Mouse (Mus musculus): ENCODE data around the gene Gm12216. TPM values are rescaled to one million over a fixed set of nuclear protein-coding genes. Genes with fewer than 3 reads are reported as not detected.

The Gm12216 gene
- polyA plus RNA-seq, 1 experiment, result 1.2 TPM

DNA sequence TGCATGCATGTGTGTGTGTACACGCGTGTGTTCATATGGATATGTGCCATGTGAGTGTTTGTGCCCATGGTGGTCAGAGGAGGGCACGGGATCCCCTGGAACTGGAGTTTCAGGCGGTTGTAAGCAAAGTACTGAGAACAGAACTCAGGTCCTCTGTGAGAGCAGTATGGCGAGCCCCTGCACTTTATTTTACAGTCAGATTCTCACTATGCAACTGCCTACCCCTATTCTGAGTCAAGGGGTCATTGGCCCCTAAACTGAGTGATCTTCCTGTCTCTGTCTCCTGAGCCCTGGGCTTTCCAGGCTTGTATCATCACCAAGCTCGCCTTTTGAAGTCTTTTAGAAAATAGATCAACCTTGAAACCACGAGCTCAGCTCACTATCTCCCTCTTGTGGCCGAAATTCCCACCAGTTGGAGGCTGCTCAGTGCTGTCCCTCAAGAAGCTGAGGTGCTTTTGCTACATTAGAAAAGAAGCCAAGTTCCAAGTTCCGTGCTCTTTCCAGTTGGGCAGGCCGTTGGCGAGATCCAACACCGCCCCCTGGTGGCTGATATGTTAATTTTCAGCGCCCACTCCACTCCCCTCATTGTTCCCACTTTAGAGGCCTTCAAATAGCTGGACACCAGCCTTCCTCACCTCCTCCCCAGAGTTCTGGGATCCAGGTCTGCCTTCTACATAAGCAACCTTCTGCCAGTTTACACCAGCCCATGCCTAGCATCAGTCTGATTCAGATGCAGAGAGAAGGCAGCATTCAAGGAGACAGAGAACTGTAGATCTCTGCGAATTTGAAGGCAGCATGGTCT, 122.1 kb downstream of the Gm12216 start:
- Histone ChIP-seq H3K4me1 (ENCODE audit: control insufficient read depth, insufficient read depth, low read length) (no peaks in the 10 kb centered on the region), H3K4me3 (replicated peaks; ENCODE audit: insufficient read depth, low read depth, low read length) (no peak overlapping the region), H3K27me3 (ENCODE audit: control insufficient read depth, insufficient read depth, low read length) (no peaks in the 10 kb centered on the region), H3K27ac (ENCODE audit: insufficient read depth, low read length) (no peak overlapping the region)
- WGBS, result 50% methylated on average over 14 of the region's 14 CpGs
- no peak for TF ChIP-seq POLR2A (IDR thresholded peaks at IDR 0.05; ENCODE audit: borderline replicate concordance, insufficient read depth, low read length)
- TF ChIP-seq CTCF (IDR thresholded peaks at IDR 0.05; ENCODE audit: borderline replicate concordance, insufficient read depth, low read depth, low read length), result peak; percentile 50
- peak; percentile 33 to 45 for DNase-seq

DNA sequence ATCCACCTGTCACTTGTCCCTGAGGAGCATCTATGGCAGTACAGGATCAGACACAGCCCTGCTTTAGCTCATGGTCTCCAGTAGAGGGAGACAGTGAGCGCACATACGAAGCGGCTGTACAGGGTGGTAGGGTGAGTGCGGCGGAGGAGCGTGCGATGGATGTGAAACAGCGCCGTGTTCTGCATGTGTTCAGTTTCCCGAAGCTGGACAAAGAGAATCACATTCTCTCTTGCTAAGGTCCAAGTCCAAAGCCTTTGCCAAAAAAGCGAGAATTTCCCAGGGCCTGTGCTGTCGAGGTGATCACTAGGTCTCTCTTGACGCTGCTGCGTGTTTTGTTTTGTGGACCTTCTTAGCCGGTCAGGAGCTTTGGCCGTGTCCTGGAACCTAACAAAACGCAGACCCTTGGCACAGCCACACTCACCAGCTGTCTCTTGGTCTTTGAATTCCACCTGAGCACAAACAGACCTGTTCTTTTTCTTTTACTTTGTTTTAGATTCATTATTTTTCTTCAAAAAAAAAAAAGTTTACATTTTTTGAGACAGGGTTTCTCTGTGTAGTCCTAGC, 123.3 kb downstream of the Gm12216 start:
- peak; percentile 69 to 73 for DNase-seq
- H3K4me3 ChIP-seq (replicated peaks; ENCODE audit: insufficient read depth, low read depth, low read length), result peak overlapping the region; percentile 30
- TF ChIP-seq POLR2A (IDR thresholded peaks at IDR 0.05; ENCODE audit: borderline replicate concordance, insufficient read depth, low read length), result no peak
- peak; percentile 94 for TF ChIP-seq CTCF (IDR thresholded peaks at IDR 0.05; ENCODE audit: borderline replicate concordance, insufficient read depth, low read depth, low read length)
- H3K27me3 ChIP-seq (ENCODE audit: control insufficient read depth, insufficient read depth, low read length), result no peaks in the 10 kb centered on the region
- no peaks in the 10 kb centered on the region for H3K4me1 ChIP-seq (ENCODE audit: control insufficient read depth, insufficient read depth, low read length)
- H3K27ac ChIP-seq (ENCODE audit: insufficient read depth, low read length), result no peak overlapping the region
- WGBS, result 14% methylated on average over 17 of the region's 17 CpGs

DNA sequence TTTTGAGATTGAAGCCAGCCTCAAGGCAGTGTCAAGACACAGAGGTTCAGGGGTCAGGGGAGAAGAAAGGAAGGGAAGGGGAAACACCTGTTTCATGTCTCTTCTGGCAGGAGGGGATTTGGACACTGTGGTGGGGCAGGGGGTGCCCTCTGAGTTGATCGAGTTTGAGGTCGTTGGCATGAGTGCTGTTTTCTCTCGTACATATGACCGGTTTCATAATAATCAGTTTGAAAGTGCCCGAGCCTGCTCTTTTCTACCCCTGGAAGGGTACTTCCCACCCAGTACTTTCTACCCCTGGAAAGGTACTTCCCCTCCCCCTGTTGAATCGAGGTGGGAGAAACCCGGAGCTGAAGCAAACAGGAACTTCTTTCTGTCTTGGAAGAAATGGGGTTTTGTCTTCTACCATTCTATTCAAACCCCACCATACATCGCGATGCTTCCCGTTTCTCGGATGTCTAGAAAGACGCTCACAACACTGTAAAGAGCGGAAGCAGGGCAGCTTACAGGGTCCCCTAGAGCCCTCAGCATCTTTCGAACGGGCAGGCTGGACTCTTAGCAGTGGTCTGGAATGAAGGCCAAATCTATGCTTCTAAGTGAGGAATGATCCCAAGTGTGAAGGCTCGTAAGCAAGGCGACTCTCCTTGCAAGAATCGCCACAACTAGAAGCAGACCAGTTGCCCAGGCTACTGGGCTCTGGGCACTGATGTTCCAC, 123.9 kb downstream of the Gm12216 start:
- DNase-seq, result no peak
- H3K27me3 ChIP-seq (ENCODE audit: control insufficient read depth, insufficient read depth, low read length), result no peaks in the 10 kb centered on the region
- 59% methylated on average over 18 of the region's 18 CpGs for WGBS

GRCm38 (mm10) chr11:53734431-53734830, 124.6 kb downstream of the Gm12216 start:
- H3K4me1 ChIP-seq (ENCODE audit: control insufficient read depth, insufficient read depth, low read length), result no peaks in the 10 kb centered on the region
- DNase-seq, result no peak
- H3K27ac ChIP-seq (ENCODE audit: insufficient read depth, low read length), result no peak overlapping the region
- TF ChIP-seq CTCF (IDR thresholded peaks at IDR 0.05; ENCODE audit: borderline replicate concordance, insufficient read depth, low read depth, low read length) (no peak), POLR2A (IDR thresholded peaks at IDR 0.05; ENCODE audit: borderline replicate concordance, insufficient read depth, low read length) (no peak)
- WGBS, result 93% methylated on average over 2 of the region's 2 CpGs
- no peak overlapping the region for H3K4me3 ChIP-seq (replicated peaks; ENCODE audit: insufficient read depth, low read depth, low read length)
- H3K27me3 ChIP-seq (ENCODE audit: control insufficient read depth, insufficient read depth, low read length), result no peaks in the 10 kb centered on the region

More for the DNA sequence above, 123.9 kb downstream of the Gm12216 start:
- H3K4me3 ChIP-seq (replicated peaks; ENCODE audit: insufficient read depth, low read depth, low read length), result no peak overlapping the region
- TF ChIP-seq POLR2A (IDR thresholded peaks at IDR 0.05; ENCODE audit: borderline replicate concordance, insufficient read depth, low read length), result no peak
- no peak for TF ChIP-seq CTCF (IDR thresholded peaks at IDR 0.05; ENCODE audit: borderline replicate concordance, insufficient read depth, low read depth, low read length)
- H3K4me1 ChIP-seq (ENCODE audit: control insufficient read depth, insufficient read depth, low read length), result no peaks in the 10 kb centered on the region
- no peak overlapping the region for H3K27ac ChIP-seq (ENCODE audit: insufficient read depth, low read length)

DNA sequence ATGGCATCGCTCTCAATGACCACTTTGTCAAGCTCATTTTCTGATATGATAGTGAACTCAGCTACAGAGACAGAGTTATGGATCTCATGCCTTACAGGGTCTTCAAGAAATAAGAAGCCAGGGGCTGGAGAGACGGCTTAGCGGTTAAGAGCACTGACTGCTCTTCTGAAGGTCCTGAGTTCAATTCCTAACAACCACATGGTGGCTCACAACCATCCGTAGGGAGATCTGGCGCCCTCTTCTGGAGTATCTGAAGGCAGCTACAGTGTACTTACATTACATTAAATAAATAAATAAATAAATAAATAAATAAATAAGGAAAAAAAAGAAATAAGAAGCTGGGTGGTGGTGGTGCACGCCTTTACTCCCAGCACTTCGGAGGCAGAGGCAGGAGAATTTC, 125.2 kb downstream of the Gm12216 start:
- no peaks in the 10 kb centered on the region for H3K4me1 ChIP-seq (ENCODE audit: control insufficient read depth, insufficient read depth, low read length)
- no peaks in the 10 kb centered on the region for H3K27me3 ChIP-seq (ENCODE audit: control insufficient read depth, insufficient read depth, low read length)
- no peak for DNase-seq
- no peak overlapping the region for H3K27ac ChIP-seq (ENCODE audit: insufficient read depth, low read length)
- no peak overlapping the region for H3K4me3 ChIP-seq (replicated peaks; ENCODE audit: insufficient read depth, low read depth, low read length)
- 87% methylated on average over 7 of the region's 7 CpGs for WGBS
- TF ChIP-seq POLR2A (IDR thresholded peaks at IDR 0.05; ENCODE audit: borderline replicate concordance, insufficient read depth, low read length) (no peak), CTCF (IDR thresholded peaks at IDR 0.05; ENCODE audit: borderline replicate concordance, insufficient read depth, low read depth, low read length) (no peak)

Other genes with a start within 250 kb of the Gm12216 start
- not detected in 2 replicates for gene Il4, start 240.6 kb downstream of the Gm12216 start, polyA plus RNA-seq (2012; rRNA removed)
- gene Il13, start 224.6 kb downstream of the Gm12216 start, polyA plus RNA-seq (2012; rRNA removed), result not detected in 2 replicates
- 5.4 TPM in 2 replicates for gene Rad50, start 151.9 kb downstream of the Gm12216 start, polyA plus RNA-seq (2012; rRNA removed)
- 0.16 and 0.22 TPM in 2 replicates for gene Il5, start 138.5 kb downstream of the Gm12216 start, polyA plus RNA-seq (2012; rRNA removed)
- 5.6 and 6.0 TPM in 2 replicates for gene Irf1, start 89.2 kb downstream of the Gm12216 start, polyA plus RNA-seq (2012; rRNA removed)
- 0.32 and 0.44 TPM in 2 replicates for gene Gm17334, start 86.1 kb downstream of the Gm12216 start, polyA plus RNA-seq (2012; rRNA removed)
- gene Slc22a5, start 32.4 kb upstream of the Gm12216 start, polyA plus RNA-seq (2012; rRNA removed), result 15.7 and 16.5 TPM in 2 replicates
- gene Slc22a21, start 121.1 kb upstream of the Gm12216 start, polyA plus RNA-seq (2012; rRNA removed), result 2.4 and 2.7 TPM in 2 replicates
- gene Slc22a4, start 168.8 kb upstream of the Gm12216 start, polyA plus RNA-seq (2012; rRNA removed), result 53.6 and 61.9 TPM in 2 replicates
- 16.9 and 18.6 TPM in 2 replicates for gene Pdlim4, start 209.8 kb upstream of the Gm12216 start, polyA plus RNA-seq (2012; rRNA removed)
- 13.6 and 14.2 TPM in 2 replicates for gene P4ha2, start 240.8 kb upstream of the Gm12216 start, polyA plus RNA-seq (2012; rRNA removed)

Data from cerebellum, adult 2 months (tissue).